Mouse (Mus musculus) brain, adult 10 weeks (tissue): ENCODE measurements around the gene Rgs21. TPM values are rescaled to one million over a fixed set of nuclear protein-coding genes. Genes with fewer than 3 reads are reported as not detected.

Source experiments
- polyA plus RNA-seq: library from polyadenylated mRNA; stranded (reverse); fragments of 350-450 nt; fragmentation: Illumina TruSeq; extraction: RNeasy Lipid Tissue Mini Kit (QIAGEN cat#74804); gene quantifications from one replicate; pipeline ENCODE4 v1.2.3, GENCODE M21; 2015; ENCODE audit warnings: low read depth, low replicate concordance

Gene Rgs21
- polyA plus RNA-seq: not detected

DNA sequence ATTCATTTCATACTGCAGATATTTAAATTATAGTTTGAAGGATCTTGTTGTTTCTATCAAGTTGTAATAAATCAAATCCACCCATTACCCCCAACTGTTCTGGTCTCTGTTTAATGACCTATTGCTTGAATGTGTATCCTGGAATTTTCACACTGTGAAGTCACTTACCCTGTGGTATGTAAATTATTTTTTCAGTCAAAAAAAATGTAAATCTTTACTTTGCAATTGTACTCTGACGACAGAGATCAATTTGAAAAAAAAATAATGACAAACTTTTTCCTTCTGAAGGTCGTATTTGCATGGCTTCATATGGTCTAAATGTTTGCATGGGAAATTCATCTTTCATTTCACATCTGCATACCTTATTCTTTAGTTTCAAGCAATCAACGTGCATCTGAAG, at the start of gene Rgs21:
Gene Rgs21, minus strand, starts transcription at position 101 of the 400 bp plus-strand sequence.

Other genes starting within 250 kb of the Rgs21 start
- gene Rgs18, start 207.8 kb upstream of the Rgs21 start, polyA plus RNA-seq: 0.22 TPM